In genomic region chr6:108828234-108828868, GRCm38 (mm10) we compare ENCODE assay signal across 8 mouse cellular contexts. TPM values are rescaled to one million over a fixed set of nuclear protein-coding genes. Genes with fewer than 3 reads are reported as not detected.
DNase-seq lines count a peak whose midpoint lies in the region; ATAC-seq lines count a peak whose summit lies in the region.

Edem1 (plus strand) TSS chr6:108828641.

- DNase-seq in adrenal gland, adult (ENCODE audit: inconsistent age in 2 of 2, low spot score in 1 of 2) = peak; percentile 100
- DNase-seq in embryo, embryonic 10.5 days (ENCODE audit: low spot score) = peak; percentile 98
- DNase-seq in gastrocnemius, postnatal 14 days = peak; percentile 99
- peak; percentile 90 to 99 for DNase-seq in left cerebral cortex, postnatal 10 days (ENCODE audit: extremely low spot score in 1 of 2, low spot score in 2 of 2)
- DNase-seq in right cerebral cortex, postnatal 25 days = peak; percentile 97
- DNase-seq in urinary bladder, postnatal 4 days (ENCODE audit: low spot score in 2 of 2) = peak; percentile 98 to 99

- intact Hi-C loops in gastrocnemius, postnatal 14 days (cut with DNase I; ENCODE audit: low total_unique reads) = no loop called here
- intact Hi-C loops in left cerebral cortex, postnatal 10 days (cut with DNase I) = loop anchor here (5.0 kb wide), 1 partner anchor 46 kb away; the partner anchor contains the start of gene Arl8b

- peak; percentile 80 for ATAC-seq in inflammation-experienced regulatory T-cells, adult 6 months
- peak; percentile 96 for ATAC-seq in megakaryocyte-erythroid progenitor cell, adult 5-6 weeks (replicated peaks; ENCODE audit: low FRiP score, low TSS enrichment, poor library complexity, severe bottlenecking)

RNA-seq across cellular contexts. Expression of gene Edem1, which starts in this region (rescaled TPM):
- total RNA-seq in gastrocnemius, postnatal 14 days (2021) = 1 to 10 TPM; 6.5 to 8.8 TPM
- 10 to 100 TPM; 41.7 to 94.3 (median 61.0) TPM for polyA plus RNA-seq in inflammation-experienced regulatory T-cells, adult 6 months (2017; shearing (Covaris generic))
- 10 to 100 TPM; 25.0 to 27.2 TPM for total RNA-seq in left cerebral cortex, postnatal 10 days (2021)
- 11.9 and 19.7 TPM in 2 replicates for total RNA-seq in megakaryocyte-erythroid progenitor cell, adult 5-6 weeks (2014; fragmentation: Nextera tagmentation)
- total RNA-seq in megakaryocyte-erythroid progenitor cell, adult 5-6 weeks (2017) = 11.9 and 12.9 TPM in 2 replicates

Comparison
In these comparisons a context has a peak if more than half of its experiments do, and no peak if none do; other contexts are left out.
1. Peak in every context shown above with its lines: DNase-seq and ATAC-seq.